ENCODE assay signal across 11 mouse cellular contexts in the genomic region with DNA sequence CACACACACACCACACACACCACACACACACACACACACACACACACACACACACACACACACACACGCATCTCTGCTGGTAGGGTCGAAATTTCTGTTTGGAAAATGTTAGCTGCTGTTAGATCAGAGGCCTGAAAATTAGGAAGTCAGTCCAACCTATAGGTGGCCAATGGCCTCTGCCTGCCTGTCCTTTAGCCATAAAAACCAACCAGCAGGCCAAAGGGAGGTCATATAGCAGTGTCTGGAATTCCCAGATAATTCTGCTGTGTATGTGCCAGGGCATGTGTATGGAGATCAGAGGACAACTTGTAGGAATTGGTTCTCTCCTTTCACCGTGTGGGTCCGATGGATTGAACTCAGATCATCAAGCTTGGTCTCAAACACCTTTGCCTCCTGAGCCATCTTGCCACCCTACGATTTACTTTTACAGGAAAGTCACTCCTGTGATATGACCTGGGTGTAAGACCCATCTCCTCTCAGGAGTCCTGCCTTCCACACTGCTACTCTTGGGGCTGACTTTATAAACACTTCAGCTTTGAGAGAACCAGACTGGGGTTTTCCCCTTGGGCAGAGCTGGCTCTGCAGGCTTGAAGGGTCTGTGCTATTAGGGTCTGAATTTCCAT. TPM values are rescaled to one million over a fixed set of nuclear protein-coding genes. Genes with fewer than 3 reads are reported as not detected.
DNase-seq lines count a peak whose midpoint lies in the region; ATAC-seq and TF ChIP-seq lines count a peak whose summit lies in the region.
"Had no signal": no experiment of that assay in that cellular context is flagged by ENCODE, and none has a peak within 500 bp of the region (broad histone marks: within the 10 kb centered on the region; RNA-seq: fewer than 3 reads in every experiment).

No protein-coding gene starts in this region.

- H3K4me3 ChIP-seq in hindbrain, embryonic 12.5 days, result no peak overlapping the region
- H3K4me3 ChIP-seq in hindbrain, embryonic 16.5 days (ENCODE audit: low read length), result no peak overlapping the region
- no peak overlapping the region for H3K4me3 ChIP-seq in hindbrain, postnatal 0 days (ENCODE audit: low read length)
- H3K4me3 ChIP-seq in stomach, embryonic 15.5 days (replicated peaks), result no peak overlapping the region

- no peak overlapping the region for H3K9ac ChIP-seq in hindbrain, embryonic 12.5 days
- H3K9ac ChIP-seq in hindbrain, embryonic 16.5 days (ENCODE audit: low read depth, low read length), result no peak overlapping the region
- H3K9ac ChIP-seq in hindbrain, postnatal 0 days (replicated peaks; ENCODE audit: low read length), result no peak overlapping the region
- no peak overlapping the region for H3K9ac ChIP-seq in stomach, embryonic 15.5 days

- no peaks in the 10 kb centered on the region for H3K27me3 ChIP-seq in hindbrain, embryonic 12.5 days
- no peaks in the 10 kb centered on the region for H3K27me3 ChIP-seq in hindbrain, embryonic 16.5 days (replicated peaks; ENCODE audit: control insufficient read depth, insufficient read depth, low read length)
- H3K27me3 ChIP-seq in hindbrain, postnatal 0 days (ENCODE audit: insufficient read depth, low read length), result no peaks in the 10 kb centered on the region
- no peaks in the 10 kb centered on the region for H3K27me3 ChIP-seq in stomach, embryonic 15.5 days (replicated peaks)

- H3K4me2 ChIP-seq in hindbrain, embryonic 12.5 days (replicated peaks), result no peak overlapping the region
- no peak overlapping the region for H3K4me2 ChIP-seq in hindbrain, embryonic 16.5 days (ENCODE audit: low read length)
- H3K4me2 ChIP-seq in hindbrain, postnatal 0 days (ENCODE audit: low read depth, low read length), result no peak overlapping the region
- no peak overlapping the region for H3K4me2 ChIP-seq in stomach, embryonic 15.5 days

- ATAC-seq in hindbrain, embryonic 12.5 days (ENCODE audit: low FRiP score), result no peak
- ATAC-seq in hindbrain, embryonic 16.5 days, result no peak
- no peak for ATAC-seq in hindbrain, postnatal 0 days
- no peak for ATAC-seq in stomach, embryonic 15.5 days (ENCODE audit: insufficient read depth, low FRiP score, low read depth)
- ATAC-seq: forebrain, embryonic 16.5 days had no signal

- TF ChIP-seq CTCF in hindbrain, postnatal 0 days (IDR thresholded peaks at IDR 0.05; ENCODE audit: low read depth), result no peak

- no peaks in the 10 kb centered on the region for H3K9me3 ChIP-seq in hindbrain, embryonic 12.5 days (replicated peaks)
- H3K9me3 ChIP-seq in hindbrain, embryonic 16.5 days (ENCODE audit: control insufficient read depth, low read length), result no peaks in the 10 kb centered on the region
- H3K9me3 ChIP-seq in hindbrain, postnatal 0 days (ENCODE audit: low read length), result no peaks in the 10 kb centered on the region
- H3K9me3 ChIP-seq in stomach, embryonic 15.5 days, result no peaks in the 10 kb centered on the region

- peak; percentile 0 to 3 for DNase-seq in thymus, adult 18-20 months
- no peak for DNase-seq in thymus, postnatal 25 days
- DNase-seq in hindbrain, postnatal 0 days (ENCODE audit: low spot score), result no peak
- no peak for DNase-seq in left cerebral cortex, postnatal 25 days (ENCODE audit: low spot score in 2 of 2)
- no peak for DNase-seq in adrenal gland, postnatal 25 days
- DNase-seq: kidney, postnatal 36 days had no signal

- peak overlapping the region; percentile 70; the same call in 1 of the 2 replicates for H3K27ac ChIP-seq in hindbrain, embryonic 12.5 days
- no peak overlapping the region for H3K27ac ChIP-seq in hindbrain, embryonic 16.5 days (ENCODE audit: low read depth, low read length)
- H3K27ac ChIP-seq in hindbrain, postnatal 0 days, result peak overlapping the region; percentile 48; the same call in 1 of the 2 replicates
- peak overlapping the region; percentile 96 for H3K27ac ChIP-seq in stomach, embryonic 15.5 days

- H3K36me3 ChIP-seq in hindbrain, embryonic 12.5 days, result no peaks in the 10 kb centered on the region
- H3K36me3 ChIP-seq in hindbrain, embryonic 16.5 days (ENCODE audit: control insufficient read depth, insufficient read depth, low read length), result no peaks in the 10 kb centered on the region
- H3K36me3 ChIP-seq in hindbrain, postnatal 0 days (ENCODE audit: insufficient read depth, low read length), result no peaks in the 10 kb centered on the region
- no peaks in the 10 kb centered on the region for H3K36me3 ChIP-seq in stomach, embryonic 15.5 days

- H3K4me1 ChIP-seq in hindbrain, embryonic 12.5 days, result peaks cover 25% of the 10 kb centered on the region
- H3K4me1 ChIP-seq in hindbrain, embryonic 16.5 days (ENCODE audit: control insufficient read depth, insufficient read depth, low read depth, low read length), result peaks cover 8% of the 10 kb centered on the region
- peaks cover 13% of the 10 kb centered on the region; the same call in 1 of the 2 replicates for H3K4me1 ChIP-seq in hindbrain, postnatal 0 days (ENCODE audit: insufficient read depth, low read length)
- H3K4me1 ChIP-seq in stomach, embryonic 15.5 days, result peaks cover 44% of the 10 kb centered on the region

- intact Hi-C loops in left cerebral cortex, postnatal 25 days (cut with DNase I), result no loop called here

- 81% methylated on average over 5 of the region's 5 CpGs for WGBS in hindbrain, embryonic 12.5 days
- 91% methylated on average over 4 of the region's 5 CpGs for WGBS in hindbrain, embryonic 16.5 days
- 90% methylated on average over 5 of the region's 5 CpGs for WGBS in hindbrain, postnatal 0 days
- WGBS in stomach, embryonic 15.5 days, result 59% methylated on average over 5 of the region's 5 CpGs

RNA-seq across cellular contexts. Expression of a gene that starts 1.8 kb away (rescaled TPM):
- polyA plus RNA-seq in hindbrain, embryonic 12.5 days (2016; fragmentation: Nextera tagmentation; extraction: Ambion mirVana), result 9.6 and 14.4 TPM in 2 replicates
- 5.5 and 6.0 TPM in 2 replicates for polyA plus RNA-seq in hindbrain, embryonic 16.5 days (2015; fragmentation: Nextera tagmentation; extraction: Ambion mirVana)
- 4.6 and 16.6 TPM in 2 replicates for total RNA-seq in hindbrain, postnatal 0 days (2014; rRNA removed)
- 6.6 and 7.2 TPM in 2 replicates for polyA plus RNA-seq in hindbrain, postnatal 0 days (2015; fragmentation: Nextera tagmentation; extraction: Ambion mirVana)
- polyA plus RNA-seq in stomach, embryonic 15.5 days (2015; fragmentation: Nextera tagmentation; extraction: Ambion mirVana), result 196 and 211 TPM in 2 replicates
- 1 to 10 TPM; 5.2 to 5.4 TPM for total RNA-seq in left cerebral cortex, postnatal 25 days (2021)
- total RNA-seq in adrenal gland, postnatal 25 days (2021), result 12.6 and 14.4 TPM in 2 replicates

RNA-seq across cellular contexts. Expression of a gene that starts 17.2 kb away (rescaled TPM):
- 1.9 and 3.6 TPM in 2 replicates for polyA plus RNA-seq in hindbrain, embryonic 12.5 days (2016; fragmentation: Nextera tagmentation; extraction: Ambion mirVana)
- polyA plus RNA-seq in hindbrain, embryonic 16.5 days (2015; fragmentation: Nextera tagmentation; extraction: Ambion mirVana), result 2.0 and 22.5 TPM in 2 replicates
- 1.3 and 8.5 TPM in 2 replicates for total RNA-seq in hindbrain, postnatal 0 days (2014; rRNA removed)
- 0.63 TPM in 2 replicates for polyA plus RNA-seq in hindbrain, postnatal 0 days (2015; fragmentation: Nextera tagmentation; extraction: Ambion mirVana)
- 10.4 and 13.3 TPM in 2 replicates for polyA plus RNA-seq in stomach, embryonic 15.5 days (2015; fragmentation: Nextera tagmentation; extraction: Ambion mirVana)
- total RNA-seq in left cerebral cortex, postnatal 25 days (2021), result not detected
- not detected in 2 replicates for total RNA-seq in adrenal gland, postnatal 25 days (2021)
- polyA plus RNA-seq: forebrain, embryonic 16.5 days had no signal

RNA-seq across cellular contexts. Expression of a gene that starts 24.1 kb away (rescaled TPM):
- polyA plus RNA-seq in hindbrain, embryonic 12.5 days (2016; fragmentation: Nextera tagmentation; extraction: Ambion mirVana), result 0.30 TPM in 1 of 2 replicates, not detected in the other
- not detected in 2 replicates for polyA plus RNA-seq in hindbrain, embryonic 16.5 days (2015; fragmentation: Nextera tagmentation; extraction: Ambion mirVana)
- not detected in 2 replicates for total RNA-seq in hindbrain, postnatal 0 days (2014; rRNA removed)
- polyA plus RNA-seq in hindbrain, postnatal 0 days (2015; fragmentation: Nextera tagmentation; extraction: Ambion mirVana), result 0.15 TPM in 1 of 2 replicates, not detected in the other
- 13.2 and 19.6 TPM in 2 replicates for polyA plus RNA-seq in stomach, embryonic 15.5 days (2015; fragmentation: Nextera tagmentation; extraction: Ambion mirVana)
- not detected for total RNA-seq in left cerebral cortex, postnatal 25 days (2021)
- not detected in 2 replicates for total RNA-seq in adrenal gland, postnatal 25 days (2021)
- total RNA-seq: megakaryocyte progenitor cell, adult 5-6 weeks had no signal
- polyA plus RNA-seq: forebrain, embryonic 16.5 days had no signal

RNA-seq across cellular contexts. Expression of a gene that starts 39.8 kb away (rescaled TPM):
- 1.8 and 5.8 TPM in 2 replicates for polyA plus RNA-seq in hindbrain, embryonic 12.5 days (2016; fragmentation: Nextera tagmentation; extraction: Ambion mirVana)
- 3.1 and 25.7 TPM in 2 replicates for polyA plus RNA-seq in hindbrain, embryonic 16.5 days (2015; fragmentation: Nextera tagmentation; extraction: Ambion mirVana)
- 1.3 and 4.7 TPM in 2 replicates for total RNA-seq in hindbrain, postnatal 0 days (2014; rRNA removed)
- polyA plus RNA-seq in hindbrain, postnatal 0 days (2015; fragmentation: Nextera tagmentation; extraction: Ambion mirVana), result 3.1 and 3.9 TPM in 2 replicates
- 4.6 and 11.8 TPM in 2 replicates for polyA plus RNA-seq in stomach, embryonic 15.5 days (2015; fragmentation: Nextera tagmentation; extraction: Ambion mirVana)
- total RNA-seq in left cerebral cortex, postnatal 25 days (2021), result not detected
- not detected in 2 replicates for total RNA-seq in adrenal gland, postnatal 25 days (2021)
- total RNA-seq: megakaryocyte progenitor cell, adult 5-6 weeks had no signal

Comparison
In these comparisons a context has a peak if more than half of its experiments do, and no peak if none do; other contexts are left out.
1. DNase-seq: peak in thymus, adult 18-20 months (2 of 2); none in thymus, postnatal 25 days (single experiment), hindbrain, postnatal 0 days (single experiment), left cerebral cortex, postnatal 25 days (0 of 2) and adrenal gland, postnatal 25 days (single experiment).
2. RNA of a gene that starts 1.8 kb away (polyA plus RNA-seq): 196 to 211 TPM in stomach, embryonic 15.5 days; 9.6 to 14.4 TPM in hindbrain, embryonic 12.5 days, 6.6 to 7.2 TPM in hindbrain, postnatal 0 days and 5.5 to 6.0 TPM in hindbrain, embryonic 16.5 days; every median in the first group is over 10 times any median in the second.